Mouse (Mus musculus): ENCODE measurements around the gene Olfr142. TPM values are rescaled to one million over a fixed set of nuclear protein-coding genes. Genes with fewer than 3 reads are reported as not detected.
"Not testable (repeated sequence)": the region's sequence is repeated elsewhere in the genome, so short reads cannot be mapped to it uniquely, and the experiment has no call there.

The Olfr142 gene
- not detected for total RNA-seq (2021)
- long read RNA-seq, result 0 reads

GRCm38 (mm10) chr2:90257492-90257891 is at the start of gene Olfr142:
Gene Olfr142 (minus strand): TSS chr2:90257592.
- DNase-seq (ENCODE audit: low spot score in 2 of 2), result no peak

DNA sequence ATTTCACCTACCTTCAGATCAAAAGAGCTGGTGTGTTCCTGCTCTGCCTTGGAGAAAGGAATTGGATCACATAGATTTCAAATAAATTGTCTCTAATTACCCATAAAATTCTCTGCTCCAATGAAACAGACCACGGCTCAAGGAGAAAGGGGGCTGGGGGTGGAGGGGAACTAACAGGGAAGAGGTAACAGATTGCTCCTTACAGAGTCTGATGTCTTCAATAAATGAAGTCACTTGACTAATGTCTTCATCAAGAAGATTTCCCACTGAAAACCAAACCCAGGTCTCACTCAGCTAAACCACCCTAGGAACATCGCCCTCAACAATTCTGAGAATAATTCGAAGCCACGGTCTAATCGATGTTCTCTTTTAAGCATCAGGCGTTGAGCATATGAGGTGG is 35.3 kb upstream of the Olfr142 start, which contains the start of gene Olfr1272:
Olfr1272 (minus strand) TSS at position 101 of the 400 bp plus-strand sequence.
- no peak for DNase-seq (ENCODE audit: low spot score in 2 of 2)

DNA sequence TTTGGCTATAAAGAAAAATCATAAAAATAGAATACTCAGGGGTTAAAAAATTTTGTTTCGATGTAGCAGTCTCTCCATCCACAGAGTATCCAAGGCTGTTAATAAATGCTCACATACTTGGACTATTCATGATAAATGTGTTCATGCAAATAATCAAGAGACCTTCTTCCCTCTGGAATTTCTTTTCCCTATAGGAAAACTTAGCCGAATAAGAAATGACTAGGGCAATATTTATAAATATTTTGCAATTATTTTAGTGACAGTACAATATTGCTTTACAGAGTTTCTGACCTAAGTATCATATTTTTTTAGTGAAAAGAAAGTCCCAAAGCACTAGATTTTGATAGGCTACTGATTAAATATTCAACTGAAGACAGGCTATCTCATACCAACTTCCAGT is 13.5 kb upstream of the Olfr142 start, which contains the start of gene Olfr1271:
Olfr1271 (minus strand) TSS at position 101 of the 400 bp plus-strand sequence.
- DNase-seq (ENCODE audit: low spot score in 2 of 2), result no peak

DNA sequence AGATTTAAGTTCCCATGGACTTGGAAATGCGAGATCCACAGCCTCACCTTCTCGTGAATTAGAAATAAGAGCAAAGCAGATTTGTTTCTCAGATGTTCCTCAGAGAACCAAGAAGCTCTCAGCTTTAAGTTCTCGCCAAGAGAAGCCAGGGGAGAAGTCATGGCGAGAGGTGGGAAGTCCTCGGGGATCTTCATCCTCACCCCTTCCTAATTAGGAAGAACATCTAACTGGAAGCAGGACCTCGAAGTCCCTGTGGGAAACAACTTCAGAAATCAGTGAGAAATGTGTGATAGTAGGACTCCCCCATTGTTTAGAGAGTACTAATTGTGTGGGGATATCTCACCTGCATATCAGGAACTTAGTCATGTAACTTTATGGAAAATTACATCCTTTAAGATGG is 33.0 kb downstream of the Olfr142 start, which contains the start of gene Olfr1506:
Olfr1506 (minus strand) TSS at position 101 of the 400 bp plus-strand sequence.
- DNase-seq (ENCODE audit: low spot score in 2 of 2), result not testable (repeated sequence)

Other genes starting within 250 kb of the Olfr142 start
- not detected for gene Olfr1263, start 245.5 kb downstream of the Olfr142 start, total RNA-seq (2021)
- gene Olfr1264, start 232.0 kb downstream of the Olfr142 start, total RNA-seq (2021), result not detected
- gene Olfr1265, start 222.3 kb downstream of the Olfr142 start, total RNA-seq (2021), result not detected
- gene Olfr140, start 194.0 kb downstream of the Olfr142 start, total RNA-seq (2021), result not detected
- gene Olfr1269, start 136.2 kb downstream of the Olfr142 start, total RNA-seq (2021), result not detected
- gene Olfr32, start 115.3 kb downstream of the Olfr142 start, total RNA-seq (2021), result not detected
- gene Olfr1270, start 104.5 kb downstream of the Olfr142 start, total RNA-seq (2021), result not detected
- gene Olfr1506, start 33.1 kb downstream of the Olfr142 start, total RNA-seq (2021), result not detected
- gene Olfr1271, start 13.4 kb upstream of the Olfr142 start, total RNA-seq (2021), result not detected
- gene Olfr1272, start 35.2 kb upstream of the Olfr142 start, total RNA-seq (2021), result not detected
- gene Gm13769, start 64.6 kb upstream of the Olfr142 start, total RNA-seq (2021), result under 1 TPM in 1 of 2 experiments, not detected in 1; 0.21 TPM
- not detected for gene Olfr1274-ps, start 141.1 kb upstream of the Olfr142 start, total RNA-seq (2021)